Mouse (Mus musculus) layer of hippocampus, adult 11-12 months (tissue): ENCODE results near the gene Ppil2.
A peak's percentile ranks its signal among the peaks of the same experiment; 100 is the strongest.

Experiments used
- DNase-seq: peaks from one replicate; pipeline ENCODE4 v3.0.0; 2022; ENCODE audit warnings: low spot score

The Ppil2 gene

GRCm38 (mm10) chr16:17110771-17111743 is at the start of gene Ppil2:
TSS of gene Ppil2 (minus strand) at chr16:17111257.
- peak; percentile 76 for DNase-seq

- DNase-seq: no peak
Observed at GRCm38 (mm10) chr16:17154346-17154745, 43.3 kb upstream of the Ppil2 start.

GRCm38 (mm10) chr16:17151874-17152273 is 40.8 kb upstream of the Ppil2 start:
- DNase-seq: no peak

- DNase-seq: no peak
Observed at GRCm38 (mm10) chr16:17150520-17151258, 39.6 kb upstream of the Ppil2 start.

- no peak for DNase-seq
Observed at GRCm38 (mm10) chr16:17148084-17148483, 37.0 kb upstream of the Ppil2 start.

- no peak for DNase-seq
Observed at GRCm38 (mm10) chr16:17147391-17147929, 36.4 kb upstream of the Ppil2 start.

- DNase-seq: peak; percentile 83
Observed at GRCm38 (mm10) chr16:17146772-17147235, 35.7 kb upstream of the Ppil2 start, which contains the start of gene Ccdc116. TSS of gene Ccdc116 (minus strand) at chr16:17147229.

- no peak for DNase-seq
Observed at GRCm38 (mm10) chr16:17144339-17144738, 33.3 kb upstream of the Ppil2 start, which contains the start of gene Ydjc. TSS of gene Ydjc (plus strand) at chr16:17144621.

- no peak for DNase-seq
Observed at GRCm38 (mm10) chr16:17137355-17137754, 26.3 kb upstream of the Ppil2 start.

- no peak for DNase-seq
Observed at GRCm38 (mm10) chr16:17132906-17133200, 21.8 kb upstream of the Ppil2 start.

- DNase-seq: peak; percentile 99
Observed at GRCm38 (mm10) chr16:17132089-17132905, 21.2 kb upstream of the Ppil2 start, which contains the start of gene Sdf2l1. TSS of gene Sdf2l1 (minus strand) at chr16:17132383.

- no peak for DNase-seq
Observed at GRCm38 (mm10) chr16:17131191-17132088, 20.4 kb upstream of the Ppil2 start.

GRCm38 (mm10) chr16:17127292-17127691 is 16.2 kb upstream of the Ppil2 start:
- DNase-seq: peak; percentile 55

- peak; percentile 61 for DNase-seq
Observed at GRCm38 (mm10) chr16:17124871-17125520, 13.9 kb upstream of the Ppil2 start, which contains the start of gene 2610318N02Rik. TSS of gene 2610318N02Rik (minus strand) at chr16:17125167.

GRCm38 (mm10) chr16:17124119-17124870 is 13.2 kb upstream of the Ppil2 start:
- DNase-seq: no peak

- no peak for DNase-seq
Observed at GRCm38 (mm10) chr16:17121569-17121968, 10.5 kb upstream of the Ppil2 start.

GRCm38 (mm10) chr16:17117309-17117799 is 6.3 kb upstream of the Ppil2 start:
- DNase-seq: no peak

- DNase-seq: no peak
Observed at GRCm38 (mm10) chr16:17104600-17104999, 6.5 kb downstream of the Ppil2 start.
